Mouse (Mus musculus): ENCODE measurements around the gene Ifitm6. TPM values are rescaled to one million over a fixed set of nuclear protein-coding genes. Genes with fewer than 3 reads are reported as not detected.
"Not testable (repeated sequence)": the region's sequence is repeated elsewhere in the genome, so short reads cannot be mapped to it uniquely, and the experiment has no call there.

Gene Ifitm6
- polyA plus RNA-seq, 1 experiment: 0.19 TPM

GRCm38 (mm10) chr7:140981704-140982103, 36.0 kb downstream of the Ifitm6 start:
- no peaks in the 10 kb centered on the region for H3K36me3 ChIP-seq (ENCODE audit: control insufficient read depth, insufficient read depth, low read length)

GRCm38 (mm10) chr7:140976720-140977119, 41.0 kb downstream of the Ifitm6 start:
- not testable (repeated sequence) for H3K4me1 ChIP-seq (ENCODE audit: control insufficient read depth, insufficient read depth, low read length); H3K27me3 ChIP-seq (ENCODE audit: control insufficient read depth, insufficient read depth, low read length); H3K4me3 ChIP-seq (ENCODE audit: control insufficient read depth, low read depth, low read length); H3K36me3 ChIP-seq (ENCODE audit: control insufficient read depth, insufficient read depth, low read length); H3K27ac ChIP-seq (ENCODE audit: control insufficient read depth, insufficient read depth, low read depth, low read length)

More at GRCm38 (mm10) chr7:140981704-140982103, 36.0 kb downstream of the Ifitm6 start:
- Histone ChIP-seq H3K27ac (ENCODE audit: control insufficient read depth, insufficient read depth, low read depth, low read length) (no peak overlapping the region), H3K4me1 (ENCODE audit: control insufficient read depth, insufficient read depth, low read length) (no peaks in the 10 kb centered on the region), H3K27me3 (ENCODE audit: control insufficient read depth, insufficient read depth, low read length) (no peaks in the 10 kb centered on the region), H3K4me3 (ENCODE audit: control insufficient read depth, low read depth, low read length) (no peak overlapping the region)
- no peak for TF ChIP-seq CTCF (IDR thresholded peaks at IDR 0.05; ENCODE audit: control insufficient read depth, insufficient read depth, insufficient replicate concordance, low read depth, low read length)

- Histone ChIP-seq H3K36me3 (ENCODE audit: control insufficient read depth, insufficient read depth, low read length) (no peaks in the 10 kb centered on the region), H3K27me3 (ENCODE audit: control insufficient read depth, insufficient read depth, low read length) (no peaks in the 10 kb centered on the region), H3K4me3 (ENCODE audit: control insufficient read depth, low read depth, low read length) (no peak overlapping the region), H3K27ac (ENCODE audit: control insufficient read depth, insufficient read depth, low read depth, low read length) (no peak overlapping the region), H3K4me1 (ENCODE audit: control insufficient read depth, insufficient read depth, low read length) (no peaks in the 10 kb centered on the region)
- TF ChIP-seq CTCF (IDR thresholded peaks at IDR 0.05; ENCODE audit: control insufficient read depth, insufficient read depth, insufficient replicate concordance, low read depth, low read length) (no peak), POLR2A (IDR thresholded peaks at IDR 0.05; ENCODE audit: control insufficient read depth, low read depth, low read length) (no peak)
These were observed 42.3 kb downstream of the Ifitm6 start for GRCm38 (mm10) chr7:140975465-140975864.

GRCm38 (mm10) chr7:140974940-140975339, 42.8 kb downstream of the Ifitm6 start:
- Histone ChIP-seq H3K27ac (ENCODE audit: control insufficient read depth, insufficient read depth, low read depth, low read length) (no peak overlapping the region), H3K36me3 (ENCODE audit: control insufficient read depth, insufficient read depth, low read length) (no peaks in the 10 kb centered on the region), H3K27me3 (ENCODE audit: control insufficient read depth, insufficient read depth, low read length) (no peaks in the 10 kb centered on the region), H3K4me1 (ENCODE audit: control insufficient read depth, insufficient read depth, low read length) (no peaks in the 10 kb centered on the region), H3K4me3 (ENCODE audit: control insufficient read depth, low read depth, low read length) (no peak overlapping the region)
- TF ChIP-seq POLR2A (IDR thresholded peaks at IDR 0.05; ENCODE audit: control insufficient read depth, low read depth, low read length): no peak
- TF ChIP-seq CTCF (IDR thresholded peaks at IDR 0.05; ENCODE audit: control insufficient read depth, insufficient read depth, insufficient replicate concordance, low read depth, low read length): no peak

- Histone ChIP-seq H3K4me1 (ENCODE audit: control insufficient read depth, insufficient read depth, low read length) (no peaks in the 10 kb centered on the region), H3K4me3 (ENCODE audit: control insufficient read depth, low read depth, low read length) (no peak overlapping the region), H3K27me3 (ENCODE audit: control insufficient read depth, insufficient read depth, low read length) (no peaks in the 10 kb centered on the region), H3K36me3 (ENCODE audit: control insufficient read depth, insufficient read depth, low read length) (no peaks in the 10 kb centered on the region), H3K27ac (ENCODE audit: control insufficient read depth, insufficient read depth, low read depth, low read length) (no peak overlapping the region)
- no peak for TF ChIP-seq CTCF (IDR thresholded peaks at IDR 0.05; ENCODE audit: control insufficient read depth, insufficient read depth, insufficient replicate concordance, low read depth, low read length)
- TF ChIP-seq POLR2A (IDR thresholded peaks at IDR 0.05; ENCODE audit: control insufficient read depth, low read depth, low read length): no peak
These were observed 44.1 kb downstream of the Ifitm6 start for GRCm38 (mm10) chr7:140973396-140974165.

- Histone ChIP-seq H3K27me3 (ENCODE audit: control insufficient read depth, insufficient read depth, low read length) (no peaks in the 10 kb centered on the region), H3K36me3 (ENCODE audit: control insufficient read depth, insufficient read depth, low read length) (no peaks in the 10 kb centered on the region), H3K4me1 (ENCODE audit: control insufficient read depth, insufficient read depth, low read length) (no peaks in the 10 kb centered on the region), H3K27ac (ENCODE audit: control insufficient read depth, insufficient read depth, low read depth, low read length) (no peak overlapping the region), H3K4me3 (ENCODE audit: control insufficient read depth, low read depth, low read length) (no peak overlapping the region)
- TF ChIP-seq POLR2A (IDR thresholded peaks at IDR 0.05; ENCODE audit: control insufficient read depth, low read depth, low read length) (no peak), CTCF (IDR thresholded peaks at IDR 0.05; ENCODE audit: control insufficient read depth, insufficient read depth, insufficient replicate concordance, low read depth, low read length) (no peak)
These were observed 46.1 kb downstream of the Ifitm6 start for GRCm38 (mm10) chr7:140971479-140972171.

GRCm38 (mm10) chr7:140970931-140971330, 46.8 kb downstream of the Ifitm6 start:
- H3K27me3 ChIP-seq (ENCODE audit: control insufficient read depth, insufficient read depth, low read length): no peaks in the 10 kb centered on the region
- no peaks in the 10 kb centered on the region for H3K36me3 ChIP-seq (ENCODE audit: control insufficient read depth, insufficient read depth, low read length)
- no peak overlapping the region for H3K27ac ChIP-seq (ENCODE audit: control insufficient read depth, insufficient read depth, low read depth, low read length)
- TF ChIP-seq POLR2A (IDR thresholded peaks at IDR 0.05; ENCODE audit: control insufficient read depth, low read depth, low read length): no peak
- no peak for TF ChIP-seq CTCF (IDR thresholded peaks at IDR 0.05; ENCODE audit: control insufficient read depth, insufficient read depth, insufficient replicate concordance, low read depth, low read length)
- no peaks in the 10 kb centered on the region for H3K4me1 ChIP-seq (ENCODE audit: control insufficient read depth, insufficient read depth, low read length)
- no peak overlapping the region for H3K4me3 ChIP-seq (ENCODE audit: control insufficient read depth, low read depth, low read length)

- H3K27ac ChIP-seq (ENCODE audit: control insufficient read depth, insufficient read depth, low read depth, low read length); H3K4me1 ChIP-seq (ENCODE audit: control insufficient read depth, insufficient read depth, low read length); H3K4me3 ChIP-seq (ENCODE audit: control insufficient read depth, low read depth, low read length); H3K36me3 ChIP-seq (ENCODE audit: control insufficient read depth, insufficient read depth, low read length); H3K27me3 ChIP-seq (ENCODE audit: control insufficient read depth, insufficient read depth, low read length): not testable (repeated sequence)
These were observed 49.0 kb downstream of the Ifitm6 start for GRCm38 (mm10) chr7:140968710-140969109.

Data from testis, adult 2 months (tissue).